Mouse (Mus musculus): ENCODE results near the gene Ndrg3.
"Not testable (repeated sequence)": the region's sequence is repeated elsewhere in the genome, so short reads cannot be mapped to it uniquely, and the experiment has no call there.

DNA sequence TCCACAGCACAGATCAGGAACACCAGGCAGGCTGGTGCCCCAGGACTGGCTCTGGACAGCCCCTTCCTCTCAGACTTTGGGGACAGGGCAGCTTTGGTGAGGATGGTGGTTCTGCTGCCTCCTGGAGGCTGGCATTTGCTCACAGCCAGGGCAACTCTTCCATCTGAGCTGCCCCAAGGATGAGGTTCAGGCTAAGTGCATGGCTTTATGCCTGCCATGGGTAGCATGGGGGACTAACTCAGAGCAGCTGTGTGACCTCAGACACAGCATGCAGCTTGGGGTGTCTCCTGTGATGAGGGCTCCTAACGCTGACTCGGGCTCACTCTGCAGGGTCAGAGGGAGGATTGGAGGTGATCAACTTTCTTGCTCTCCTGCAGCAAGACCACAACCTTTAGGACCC is 106.2 kb downstream of the Ndrg3 start:
- TF ChIP-seq POLR2A (IDR thresholded peaks at IDR 0.05; ENCODE audit: control insufficient read depth, extremely low read depth, insufficient read depth, low read length, poor library complexity): 0 out of 2 replicates have a peak, but pooled peaks have one; percentile 25
- TF ChIP-seq CTCF (IDR thresholded peaks at IDR 0.05; ENCODE audit: borderline replicate concordance, control insufficient read depth, extremely low read depth, insufficient read depth, low read length, poor library complexity): not testable (repeated sequence)

All from thymus, adult 2 months (tissue).